Mouse (Mus musculus): ENCODE data around the gene Ptprg. TPM values are rescaled to one million over a fixed set of nuclear protein-coding genes. Genes with fewer than 3 reads are reported as not detected.

Gene Ptprg
- polyA plus RNA-seq, 1 experiment from 2014 or later: 50.1 TPM

DNA sequence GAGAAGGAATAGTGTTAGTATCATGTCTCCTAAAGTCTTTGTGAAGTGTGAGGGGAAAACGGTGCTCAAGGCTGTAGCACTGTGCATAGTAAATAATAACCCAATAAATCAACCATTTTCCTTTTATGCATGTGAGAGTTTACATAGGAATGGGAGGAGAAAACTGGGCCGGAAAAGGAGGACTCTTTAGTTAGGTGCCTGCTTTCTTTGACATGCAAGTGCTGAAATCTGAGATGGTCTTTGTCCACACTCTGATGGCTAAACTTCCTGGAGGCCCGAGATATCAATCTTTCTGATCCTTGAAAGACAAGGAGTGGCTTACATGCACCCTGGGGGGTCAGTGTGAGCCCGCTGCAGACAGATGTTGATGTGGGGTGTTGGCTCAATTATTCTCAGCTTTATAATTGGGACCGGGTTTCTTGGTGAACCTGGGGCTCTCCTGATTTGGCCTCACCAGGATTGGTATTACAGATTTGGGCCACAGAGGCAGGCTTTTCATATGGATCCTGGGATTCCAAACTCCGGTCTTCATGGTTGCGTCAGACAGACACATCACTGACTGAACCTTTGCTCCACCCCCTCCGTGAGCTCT is 7.4 kb downstream of the Ptprg start:
- H3K27ac ChIP-seq (replicated peaks; ENCODE audit: low read depth, low read length): no peak overlapping the region
- H3K9me3 ChIP-seq (ENCODE audit: control insufficient read depth, low read length): no peaks in the 10 kb centered on the region
- H3K4me2 ChIP-seq (ENCODE audit: low read length): no peak overlapping the region
- DNase-seq (no peak), ATAC-seq (ENCODE audit: low FRiP score, low TSS enrichment) (no peak)
- no peak overlapping the region for H3K9ac ChIP-seq (replicated peaks; ENCODE audit: low read length)
- no peaks in the 10 kb centered on the region for H3K36me3 ChIP-seq (ENCODE audit: control insufficient read depth, insufficient read depth, low read length)
- H3K4me3 ChIP-seq (replicated peaks; ENCODE audit: low read depth, low read length): no peak overlapping the region
- no peaks in the 10 kb centered on the region for H3K27me3 ChIP-seq (ENCODE audit: control insufficient read depth, insufficient read depth, low read length)
- WGBS: 72% methylated on average over 8 of the region's 8 CpGs
- peaks cover 13% of the 10 kb centered on the region for H3K4me1 ChIP-seq (ENCODE audit: control insufficient read depth, insufficient read depth, low read length)

- no peak overlapping the region for H3K9ac ChIP-seq (replicated peaks; ENCODE audit: low read length)
- no peak for ATAC-seq (ENCODE audit: low FRiP score, low TSS enrichment)
- H3K36me3 ChIP-seq (ENCODE audit: control insufficient read depth, insufficient read depth, low read length): no peaks in the 10 kb centered on the region
- no peak overlapping the region for H3K27ac ChIP-seq (replicated peaks; ENCODE audit: low read depth, low read length)
- no peak for DNase-seq
- no peaks in the 10 kb centered on the region for H3K9me3 ChIP-seq (ENCODE audit: control insufficient read depth, low read length)
- H3K4me3 ChIP-seq (replicated peaks; ENCODE audit: low read depth, low read length): no peak overlapping the region
- H3K4me1 ChIP-seq (ENCODE audit: control insufficient read depth, insufficient read depth, low read length): peaks cover 13% of the 10 kb centered on the region
- H3K4me2 ChIP-seq (ENCODE audit: low read length): no peak overlapping the region
- 93% methylated on average over 4 of the region's 4 CpGs for WGBS
- H3K27me3 ChIP-seq (ENCODE audit: control insufficient read depth, insufficient read depth, low read length): no peaks in the 10 kb centered on the region
Measured at GRCm38 (mm10) chr14:11561397-11561796, 8.1 kb downstream of the Ptprg start.

DNA sequence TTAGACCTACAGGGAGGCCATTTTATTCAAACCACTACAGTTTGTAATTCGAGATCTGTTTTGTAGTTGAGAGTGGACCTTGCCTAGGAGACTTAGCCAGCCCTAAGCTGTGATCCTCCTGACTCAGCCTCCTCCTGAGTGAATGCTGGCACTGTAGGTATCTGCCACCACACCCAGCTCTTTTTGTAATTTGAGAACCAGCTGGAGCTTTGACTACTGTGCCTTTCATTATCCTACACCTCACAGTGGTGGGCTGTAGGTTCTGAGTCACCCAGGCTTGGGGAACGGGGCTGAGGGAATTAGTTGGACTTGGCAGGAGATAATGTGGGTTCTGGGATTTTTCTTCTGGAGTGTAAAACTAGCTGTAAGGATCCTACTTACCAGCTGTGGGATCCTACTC is 9.5 kb downstream of the Ptprg start:
- no peak for DNase-seq
- no peak for ATAC-seq (ENCODE audit: low FRiP score, low TSS enrichment)
- Histone ChIP-seq H3K27me3 (ENCODE audit: control insufficient read depth, insufficient read depth, low read length) (no peaks in the 10 kb centered on the region), H3K4me2 (ENCODE audit: low read length) (no peak overlapping the region), H3K36me3 (ENCODE audit: control insufficient read depth, insufficient read depth, low read length) (no peaks in the 10 kb centered on the region), H3K4me1 (ENCODE audit: control insufficient read depth, insufficient read depth, low read length) (no peaks in the 10 kb centered on the region; the same call in 1 of the 2 replicates), H3K27ac (replicated peaks; ENCODE audit: low read depth, low read length) (no peak overlapping the region), H3K9me3 (ENCODE audit: control insufficient read depth, low read length) (no peaks in the 10 kb centered on the region), H3K9ac (replicated peaks; ENCODE audit: low read length) (no peak overlapping the region), H3K4me3 (replicated peaks; ENCODE audit: low read depth, low read length) (no peak overlapping the region)
- 91% methylated on average over 2 of the region's 2 CpGs for WGBS

DNA sequence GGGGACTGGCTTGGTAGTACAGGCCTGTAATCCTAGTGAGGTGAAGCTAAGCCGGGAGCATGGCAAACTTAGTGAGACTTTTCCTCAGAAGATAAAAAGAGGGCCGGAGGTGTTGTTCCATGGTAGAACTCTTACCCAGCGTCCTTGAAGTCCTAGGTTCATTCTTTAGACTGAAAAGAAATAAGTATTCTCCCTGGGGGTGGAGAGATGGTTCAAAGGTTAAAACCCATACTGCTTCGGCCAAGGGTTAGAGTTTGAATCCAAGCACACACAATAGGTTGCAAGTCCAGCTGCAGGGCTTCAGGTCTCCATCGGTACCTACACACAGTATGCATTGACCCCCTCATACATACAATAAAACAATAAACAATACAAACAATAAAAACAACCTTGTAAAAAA is 10.3 kb downstream of the Ptprg start:
- no peak overlapping the region for H3K4me3 ChIP-seq (replicated peaks; ENCODE audit: low read depth, low read length)
- H3K27me3 ChIP-seq (ENCODE audit: control insufficient read depth, insufficient read depth, low read length): no peaks in the 10 kb centered on the region
- WGBS: 94% methylated on average over 5 of the region's 5 CpGs
- no peaks in the 10 kb centered on the region for H3K36me3 ChIP-seq (ENCODE audit: control insufficient read depth, insufficient read depth, low read length)
- no peaks in the 10 kb centered on the region for H3K4me1 ChIP-seq (ENCODE audit: control insufficient read depth, insufficient read depth, low read length)
- H3K27ac ChIP-seq (replicated peaks; ENCODE audit: low read depth, low read length): no peak overlapping the region
- ATAC-seq (ENCODE audit: low FRiP score, low TSS enrichment): no peak
- DNase-seq: no peak
- no peak overlapping the region for H3K9ac ChIP-seq (replicated peaks; ENCODE audit: low read length)
- no peaks in the 10 kb centered on the region for H3K9me3 ChIP-seq (ENCODE audit: control insufficient read depth, low read length)
- no peak overlapping the region for H3K4me2 ChIP-seq (ENCODE audit: low read length)

- Histone ChIP-seq H3K4me1 (ENCODE audit: control insufficient read depth, insufficient read depth, low read length) (no peaks in the 10 kb centered on the region), H3K27me3 (ENCODE audit: control insufficient read depth, insufficient read depth, low read length) (no peaks in the 10 kb centered on the region), H3K4me2 (ENCODE audit: low read length) (no peak overlapping the region), H3K9ac (replicated peaks; ENCODE audit: low read length) (no peak overlapping the region), H3K27ac (replicated peaks; ENCODE audit: low read depth, low read length) (no peak overlapping the region), H3K4me3 (replicated peaks; ENCODE audit: low read depth, low read length) (no peak overlapping the region), H3K9me3 (ENCODE audit: control insufficient read depth, low read length) (no peaks in the 10 kb centered on the region), H3K36me3 (ENCODE audit: control insufficient read depth, insufficient read depth, low read length) (no peaks in the 10 kb centered on the region)
- ATAC-seq (ENCODE audit: low FRiP score, low TSS enrichment) (no peak), DNase-seq (no peak)
- 95% methylated on average over 3 of the region's 3 CpGs for WGBS
Measured at GRCm38 (mm10) chr14:11564456-11564855, 11.1 kb downstream of the Ptprg start.

DNA sequence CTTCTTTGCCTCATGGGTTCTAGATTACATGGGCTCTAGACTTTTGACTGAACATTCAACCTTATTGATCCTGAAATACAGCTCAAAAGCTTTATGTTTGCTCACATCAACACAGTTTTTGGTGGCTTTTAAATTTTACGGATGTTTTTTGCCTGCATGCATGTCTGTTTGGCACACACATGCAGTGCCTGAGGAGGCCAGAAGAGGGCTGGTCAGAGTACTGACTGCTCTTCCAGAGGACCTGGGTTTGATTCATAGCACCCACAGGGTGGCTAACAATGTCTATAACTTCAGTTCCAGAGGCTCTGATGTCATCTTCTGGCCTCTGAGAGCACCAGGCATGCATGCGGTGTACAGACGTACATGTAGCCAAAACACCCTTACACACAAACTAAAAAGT is 12.0 kb downstream of the Ptprg start:
- ATAC-seq (ENCODE audit: low FRiP score, low TSS enrichment) (no peak), DNase-seq (no peak)
- Histone ChIP-seq H3K27me3 (ENCODE audit: control insufficient read depth, insufficient read depth, low read length) (no peaks in the 10 kb centered on the region), H3K4me3 (replicated peaks; ENCODE audit: low read depth, low read length) (no peak overlapping the region), H3K9me3 (ENCODE audit: control insufficient read depth, low read length) (no peaks in the 10 kb centered on the region), H3K9ac (replicated peaks; ENCODE audit: low read length) (no peak overlapping the region), H3K27ac (replicated peaks; ENCODE audit: low read depth, low read length) (no peak overlapping the region), H3K4me2 (ENCODE audit: low read length) (no peak overlapping the region), H3K36me3 (ENCODE audit: control insufficient read depth, insufficient read depth, low read length) (no peaks in the 10 kb centered on the region), H3K4me1 (ENCODE audit: control insufficient read depth, insufficient read depth, low read length) (no peaks in the 10 kb centered on the region)
- WGBS: 100% methylated on average over 3 of the region's 3 CpGs

- Histone ChIP-seq H3K36me3 (ENCODE audit: control insufficient read depth, insufficient read depth, low read length) (no peaks in the 10 kb centered on the region), H3K4me1 (ENCODE audit: control insufficient read depth, insufficient read depth, low read length) (peaks cover 5% of the 10 kb centered on the region; the same call in 1 of the 2 replicates), H3K9me3 (ENCODE audit: control insufficient read depth, low read length) (no peaks in the 10 kb centered on the region), H3K9ac (replicated peaks; ENCODE audit: low read length) (no peak overlapping the region), H3K4me2 (ENCODE audit: low read length) (no peak overlapping the region), H3K27me3 (ENCODE audit: control insufficient read depth, insufficient read depth, low read length) (no peaks in the 10 kb centered on the region), H3K27ac (replicated peaks; ENCODE audit: low read depth, low read length) (no peak overlapping the region), H3K4me3 (replicated peaks; ENCODE audit: low read depth, low read length) (no peak overlapping the region)
- ATAC-seq (ENCODE audit: low FRiP score, low TSS enrichment): no peak
- 87% methylated on average over 2 of the region's 2 CpGs for WGBS
- no peak for DNase-seq
Measured at GRCm38 (mm10) chr14:11569734-11570133, 16.4 kb downstream of the Ptprg start.

DNA sequence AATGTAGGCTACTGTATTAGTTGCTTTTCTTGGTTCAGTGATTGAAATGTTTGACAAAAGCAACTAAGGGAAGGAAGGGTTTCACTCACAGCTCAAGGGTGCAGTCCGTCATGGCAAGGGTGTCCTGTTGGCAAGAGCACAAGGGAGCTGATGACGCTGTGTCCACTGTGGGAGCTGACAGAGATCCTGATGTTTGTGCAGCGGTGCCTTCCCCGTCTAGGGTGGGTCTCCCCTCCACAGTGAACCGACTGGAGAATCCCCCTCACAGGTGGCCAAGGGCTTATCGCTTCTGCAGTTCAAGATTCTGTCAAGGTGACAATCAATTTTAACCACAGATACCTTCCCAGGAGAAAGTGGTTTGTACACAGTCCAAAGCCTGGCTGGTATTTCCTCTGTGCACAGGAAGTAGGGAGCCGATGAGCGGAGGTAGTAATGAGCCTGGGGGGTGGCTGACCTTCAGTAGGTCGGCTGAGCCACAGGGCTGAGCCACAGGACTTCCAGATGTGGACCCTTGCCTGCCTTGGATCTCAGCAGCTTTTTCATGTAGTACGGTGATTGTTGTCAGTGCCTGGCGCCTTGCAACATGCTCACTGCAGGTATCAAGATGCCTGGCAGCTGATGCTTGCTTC is 18.5 kb downstream of the Ptprg start:
- Histone ChIP-seq H3K4me3 (replicated peaks; ENCODE audit: low read depth, low read length) (no peak overlapping the region), H3K36me3 (ENCODE audit: control insufficient read depth, insufficient read depth, low read length) (no peaks in the 10 kb centered on the region), H3K9me3 (ENCODE audit: control insufficient read depth, low read length) (no peaks in the 10 kb centered on the region), H3K27me3 (ENCODE audit: control insufficient read depth, insufficient read depth, low read length) (no peaks in the 10 kb centered on the region), H3K27ac (replicated peaks; ENCODE audit: low read depth, low read length) (no peak overlapping the region), H3K9ac (replicated peaks; ENCODE audit: low read length) (no peak overlapping the region), H3K4me1 (ENCODE audit: control insufficient read depth, insufficient read depth, low read length) (peaks cover 15% of the 10 kb centered on the region), H3K4me2 (ENCODE audit: low read length) (no peak overlapping the region)
- WGBS: 84% methylated on average over 11 of the region's 11 CpGs
- no peak for DNase-seq
- no peak for ATAC-seq (ENCODE audit: low FRiP score, low TSS enrichment)

GRCm38 (mm10) chr14:11572395-11572784 is 19.1 kb downstream of the Ptprg start:
- ATAC-seq (ENCODE audit: low FRiP score, low TSS enrichment) (no peak), DNase-seq (no peak)
- H3K9me3 ChIP-seq (ENCODE audit: control insufficient read depth, low read length): no peaks in the 10 kb centered on the region

More at GRCm38 (mm10) chr14:11572395-11572784, 19.1 kb downstream of the Ptprg start:
- H3K27me3 ChIP-seq (ENCODE audit: control insufficient read depth, insufficient read depth, low read length): no peaks in the 10 kb centered on the region
- H3K4me3 ChIP-seq (replicated peaks; ENCODE audit: low read depth, low read length): no peak overlapping the region
- H3K4me1 ChIP-seq (ENCODE audit: control insufficient read depth, insufficient read depth, low read length): peaks cover 20% of the 10 kb centered on the region
- H3K4me2 ChIP-seq (ENCODE audit: low read length): no peak overlapping the region
- no peak overlapping the region for H3K9ac ChIP-seq (replicated peaks; ENCODE audit: low read length)
- WGBS: 86% methylated on average over 2 of the region's 2 CpGs
- no peak overlapping the region for H3K27ac ChIP-seq (replicated peaks; ENCODE audit: low read depth, low read length)
- H3K36me3 ChIP-seq (ENCODE audit: control insufficient read depth, insufficient read depth, low read length): no peaks in the 10 kb centered on the region

Data from midbrain, embryonic 14.5 days (tissue).